Mouse (Mus musculus) heart, adult 2 months (tissue): ENCODE measurements around the gene Ryr1. TPM values are rescaled to one million over a fixed set of nuclear protein-coding genes. Genes with fewer than 3 reads are reported as not detected.

Experiments
- DNase-seq, 2 experiments: peaks; one replicate each; pipeline ENCODE4 v3.0.0; 2021
- H3K27ac ChIP-seq: fragments of 200-600 bp; 2 replicates; pipeline ENCODE4 v1.8.1; 2022
- H3K27me3 ChIP-seq: fragments of 200-500 bp; 2 replicates; pipeline ENCODE4 v1.6.1; 2012; ENCODE audit warnings: mild to moderate bottlenecking, low read length, inconsistent platforms, mixed read lengths; ENCODE audit not compliant: control insufficient read depth, insufficient read depth
- H3K36me3 ChIP-seq: fragments of 200-500 bp; 2 replicates; pipeline ENCODE4 v1.6.1; 2012; ENCODE audit warnings: low read length, inconsistent platforms; ENCODE audit not compliant: control insufficient read depth, insufficient read depth
- H3K4me1 ChIP-seq: fragments of 200-500 bp; 2 replicates; pipeline ENCODE4 v1.6.1; 2011; ENCODE audit warnings: low read length; ENCODE audit not compliant: control insufficient read depth, insufficient read depth
- H3K4me3 ChIP-seq: fragments of 200-600 bp; 2 replicates; pipeline ENCODE4 v1.8.1; 2022
- H3K79me2 ChIP-seq: fragments of 200-500 bp; replicated peaks from 2 replicates; pipeline ENCODE4 v1.6.1; 2012; ENCODE audit warnings: mild to moderate bottlenecking, inconsistent platforms, low read length, moderate library complexity, mixed read lengths; ENCODE audit not compliant: control insufficient read depth, insufficient read depth
- H3K9ac ChIP-seq: fragments of 200-500 bp; 2 replicates; pipeline ENCODE4 v1.6.1; 2012; ENCODE audit warnings: low read depth, mild to moderate bottlenecking, control low read depth, inconsistent platforms, low read length, mixed read lengths
- CTCF ChIP-seq: fragments of 200-600 bp; IDR thresholded peaks from 2 replicates; pipeline ENCODE4 v1.8.1; 2022; ENCODE audit warnings: antibody characterized with exemption, mild to moderate bottlenecking, moderate library complexity
- EP300 ChIP-seq: fragments of 200-500 bp; IDR thresholded peaks from 2 replicates; pipeline ENCODE4 v1.6.1; 2011; ENCODE audit warnings: low read depth, low read length, control low read depth; ENCODE audit not compliant: insufficient read depth
- POLR2A ChIP-seq: fragments of 200-500 bp; IDR thresholded peaks from 2 replicates; pipeline ENCODE4 v1.6.1; 2011; ENCODE audit warnings: mild to moderate bottlenecking, low read depth, low read length, control low read depth; ENCODE audit not compliant: insufficient read depth
- WGBS: fragments of 180-500 bp; shearing (Covaris S2); methylation state at CpG from one replicate; pipeline ENCODE4 v1.1.7; 2018; 5-methylcytosine and 5-hydroxymethylcytosine counted together
- intact Hi-C: fragments of 180-260 bp; cut with DNase I; formaldehyde crosslinking; loops from one replicate; pipeline ENCODE4 v1.15.1; 2025
- polyA plus RNA-seq: library from polyadenylated mRNA; depleted of rRNA; stranded (reverse); fragments of >200 nt; gene quantifications from 2 replicates; pipeline ENCODE4 v1.2.3, GENCODE M21; 2012
- total RNA-seq, 2 experiments: library from RNA; stranded (reverse); gene quantifications; 2 replicates each; pipeline ENCODE4 v1.2.3; 2021

Gene Ryr1
- total and polyA plus RNA-seq, 3 experiments = under 0.01 to 0.18 (median 0.08) TPM

DNA sequence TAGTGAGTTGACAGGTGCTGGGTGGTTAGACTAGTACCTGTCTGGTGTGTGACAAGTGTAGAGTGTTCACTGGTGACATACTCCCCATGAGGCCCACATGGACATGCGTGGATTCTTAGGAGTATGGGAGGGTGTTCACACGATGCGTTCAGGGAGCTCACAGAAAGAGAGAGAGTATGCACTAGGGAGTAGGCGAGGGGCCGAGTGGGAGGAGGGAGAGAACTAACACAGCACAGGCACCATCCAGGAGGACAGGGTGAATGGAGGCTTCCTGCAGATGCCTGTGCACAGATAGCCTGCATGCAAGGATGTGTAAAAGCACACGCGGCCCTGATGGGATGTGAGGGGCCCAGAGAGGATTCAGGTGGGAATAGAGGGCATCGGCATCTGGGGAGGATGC lies 102.5 kb downstream of the Ryr1 start:
- H3K36me3 ChIP-seq = no peaks in the 10 kb centered on the region
- no peaks in the 10 kb centered on the region for H3K4me1 ChIP-seq
- H3K4me3 ChIP-seq = no peak overlapping the region
- intact Hi-C loops = no loop called here
- DNase-seq = no peak
- H3K27ac ChIP-seq = no peak overlapping the region
- no peak overlapping the region for H3K9ac ChIP-seq
- TF ChIP-seq POLR2A (no peak), EP300 (no peak), CTCF (no peak)
- 87% methylated on average over 8 of the region's 8 CpGs for WGBS
- H3K79me2 ChIP-seq = no peaks in the 10 kb centered on the region
- H3K27me3 ChIP-seq = peaks cover 13% of the 10 kb centered on the region

DNA sequence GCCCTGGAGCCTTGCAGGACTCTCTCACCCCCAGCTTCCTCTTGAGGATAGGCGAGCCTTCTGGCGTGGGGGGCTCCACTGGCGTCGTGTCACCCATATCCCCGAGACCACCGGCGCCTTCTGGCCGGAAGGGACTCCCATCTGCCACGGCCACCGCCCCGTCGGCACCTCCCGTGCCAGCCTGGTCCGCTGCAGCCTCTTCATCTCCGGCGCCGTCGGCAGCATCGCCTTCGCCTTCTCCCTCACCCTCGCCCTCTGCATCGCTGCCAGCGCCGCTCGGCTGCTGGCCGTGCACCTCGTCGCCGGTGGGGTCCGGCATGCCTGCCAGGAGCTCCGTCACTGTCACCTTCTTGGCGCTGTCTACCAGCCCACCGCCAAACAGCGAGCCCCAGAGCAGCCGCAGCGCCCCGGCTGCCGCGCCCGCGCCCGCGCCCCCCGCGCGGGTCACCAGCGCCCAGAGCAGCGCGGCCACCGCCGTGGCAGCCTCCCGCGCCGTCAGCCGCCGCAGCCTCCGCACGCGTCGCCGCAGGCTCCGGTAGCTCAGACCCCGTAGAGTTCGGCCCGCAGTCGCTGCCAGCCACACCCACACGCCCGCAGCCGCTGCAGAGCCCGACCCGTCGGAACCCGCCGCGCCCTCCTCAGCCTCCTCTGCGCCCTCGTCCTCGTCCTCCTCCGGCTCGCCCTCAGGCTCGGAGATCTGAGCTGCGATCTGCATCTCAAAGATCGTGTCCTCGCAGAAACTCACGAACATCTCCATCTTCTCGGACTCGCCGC lies 105.3 kb downstream of the Ryr1 start:
- no peak for TF ChIP-seq POLR2A
- no peak for TF ChIP-seq CTCF
- no peak for TF ChIP-seq EP300
- H3K4me3 ChIP-seq = no peak overlapping the region
- H3K27ac ChIP-seq = no peak overlapping the region
- H3K9ac ChIP-seq = no peak overlapping the region
- intact Hi-C loops = no loop called here
- H3K36me3 ChIP-seq = no peaks in the 10 kb centered on the region
- DNase-seq = no peak
- H3K79me2 ChIP-seq = no peaks in the 10 kb centered on the region
- peaks cover 13% of the 10 kb centered on the region for H3K27me3 ChIP-seq
- no peaks in the 10 kb centered on the region for H3K4me1 ChIP-seq
- 4% methylated on average over 87 of the region's 88 CpGs for WGBS

DNA sequence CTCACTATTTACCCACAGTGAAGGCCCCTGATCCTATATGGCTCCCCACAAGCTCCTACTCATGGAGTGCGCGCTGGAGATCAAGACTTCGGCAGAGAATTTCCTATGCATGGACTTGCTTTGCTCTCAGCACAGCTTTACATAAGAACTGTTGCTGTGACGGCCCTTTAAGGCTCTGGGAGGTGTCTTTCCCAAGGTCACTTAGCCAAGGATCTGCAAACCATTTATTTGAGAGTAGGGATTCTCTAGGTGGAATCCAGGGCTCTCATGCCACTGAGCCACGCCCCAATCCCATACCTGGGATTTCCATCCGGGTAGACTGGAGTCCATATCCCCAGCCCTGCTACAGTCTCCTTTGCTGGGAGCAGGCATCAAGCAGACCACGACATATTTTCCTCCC lies 107.8 kb downstream of the Ryr1 start:
- TF ChIP-seq EP300 (no peak), CTCF (no peak), POLR2A (no peak)
- DNase-seq = no peak
- Histone ChIP-seq H3K27ac (no peak overlapping the region), H3K27me3 (peaks cover 13% of the 10 kb centered on the region), H3K36me3 (no peaks in the 10 kb centered on the region), H3K4me1 (no peaks in the 10 kb centered on the region), H3K4me3 (no peak overlapping the region), H3K79me2 (no peaks in the 10 kb centered on the region), H3K9ac (no peak overlapping the region)
- intact Hi-C loops = no loop called here
- WGBS = 87% methylated on average over 7 of the region's 7 CpGs

DNA sequence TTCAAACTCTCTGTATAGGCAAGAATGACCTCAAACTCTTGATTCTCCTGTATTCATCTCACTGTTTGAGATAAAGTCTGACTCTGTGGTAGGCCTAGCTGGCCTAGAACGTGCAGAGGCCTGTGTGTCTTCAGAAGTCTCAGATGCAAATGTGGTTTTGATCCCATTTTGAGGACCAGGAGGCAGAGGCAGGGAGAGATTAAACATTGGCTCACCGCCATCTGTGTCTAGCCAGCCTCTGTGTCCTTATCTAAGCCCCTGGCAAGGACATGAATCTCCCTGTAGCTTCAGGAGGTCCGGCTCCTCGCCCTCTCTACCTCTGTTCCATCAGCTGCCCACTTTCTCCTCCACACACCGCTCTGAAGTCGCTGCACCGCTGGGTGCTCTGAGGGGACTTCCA lies 108.5 kb downstream of the Ryr1 start:
- H3K27me3 ChIP-seq = peaks cover 13% of the 10 kb centered on the region
- TF ChIP-seq EP300 (no peak), POLR2A (no peak), CTCF (no peak)
- no peak overlapping the region for H3K4me3 ChIP-seq
- no peaks in the 10 kb centered on the region for H3K79me2 ChIP-seq
- no peak for DNase-seq
- H3K4me1 ChIP-seq = no peaks in the 10 kb centered on the region
- H3K9ac ChIP-seq = no peak overlapping the region
- intact Hi-C loops = no loop called here
- 77% methylated on average over 7 of the region's 7 CpGs for WGBS
- no peak overlapping the region for H3K27ac ChIP-seq
- H3K36me3 ChIP-seq = no peaks in the 10 kb centered on the region

DNA sequence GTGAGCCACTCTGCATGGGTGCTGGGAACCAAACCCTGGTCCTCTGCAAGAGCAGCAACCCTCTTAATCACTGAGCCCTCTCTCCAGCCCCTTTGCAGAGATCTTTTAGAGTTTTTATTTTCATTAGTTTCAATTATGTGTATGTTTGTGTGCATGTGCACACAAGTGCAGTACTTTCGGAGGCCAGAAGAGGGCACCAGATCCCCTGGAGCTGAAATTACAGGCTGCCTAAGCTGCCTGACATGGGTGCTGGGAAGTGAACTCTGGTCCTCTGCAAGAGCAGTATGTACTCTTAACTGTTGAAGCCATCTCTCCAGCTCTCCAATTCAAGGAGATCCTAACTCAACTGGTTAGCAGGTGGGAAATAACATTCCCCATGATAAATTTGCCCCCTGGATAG lies 110.0 kb downstream of the Ryr1 start:
- no peaks in the 10 kb centered on the region for H3K4me1 ChIP-seq
- no peak overlapping the region for H3K27ac ChIP-seq
- intact Hi-C loops = no loop called here
- DNase-seq = no peak
- no peaks in the 10 kb centered on the region for H3K36me3 ChIP-seq
- H3K79me2 ChIP-seq = no peaks in the 10 kb centered on the region
- H3K9ac ChIP-seq = no peak overlapping the region
- peaks cover 11% of the 10 kb centered on the region for H3K27me3 ChIP-seq
- no peak overlapping the region for H3K4me3 ChIP-seq
- TF ChIP-seq EP300 (no peak), POLR2A (no peak), CTCF (peak; percentile 30)
- WGBS = 94% methylated on average over 1 of the region's 1 CpGs

DNA sequence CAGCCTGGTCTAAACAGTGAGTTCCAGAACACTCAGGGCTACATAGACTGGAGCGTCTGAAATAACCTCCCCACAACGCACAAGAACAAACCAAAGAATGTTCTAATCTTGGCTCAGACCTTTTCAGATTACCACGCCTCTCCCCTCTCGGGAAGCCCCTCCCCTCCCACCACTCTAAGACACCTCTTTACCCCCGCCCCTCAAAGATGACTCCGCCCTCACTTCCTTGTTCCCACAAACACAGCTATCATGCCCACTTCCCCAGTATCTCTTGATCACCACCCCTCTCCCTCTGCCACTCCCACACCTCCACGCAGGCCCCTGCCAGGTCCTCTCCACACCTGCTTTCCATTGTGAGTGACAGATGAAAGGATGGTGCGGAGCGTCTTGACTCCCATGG lies 116.3 kb downstream of the Ryr1 start:
- no peak overlapping the region for H3K4me3 ChIP-seq
- DNase-seq = no peak
- WGBS = 59% methylated on average over 9 of the region's 9 CpGs
- intact Hi-C loops = no loop called here
- no peak overlapping the region for H3K27ac ChIP-seq
- H3K27me3 ChIP-seq = no peaks in the 10 kb centered on the region
- H3K4me1 ChIP-seq = no peaks in the 10 kb centered on the region
- TF ChIP-seq POLR2A = no peak
- TF ChIP-seq CTCF = no peak
- TF ChIP-seq EP300 = no peak
- no peaks in the 10 kb centered on the region for H3K36me3 ChIP-seq
- no peak overlapping the region for H3K9ac ChIP-seq
- no peaks in the 10 kb centered on the region for H3K79me2 ChIP-seq
